Mouse (Mus musculus): Measurements from ENCODE around the gene Tspan14. TPM values are rescaled to one million over a fixed set of nuclear protein-coding genes. Genes with fewer than 3 reads are reported as not detected.

The Tspan14 gene
- polyA plus RNA-seq, 1 experiment from 2014 or later, result 88.5 TPM

Other genes starting within 250 kb of the Tspan14 start
- gene Sh2d4b, start 73.5 kb downstream of the Tspan14 start, polyA plus RNA-seq (2016; fragmentation: Nextera tagmentation; extraction: Ambion mirVana), result 0.60 and 0.85 TPM in 2 replicates
- gene Fam213a, start 47.0 kb upstream of the Tspan14 start, polyA plus RNA-seq (2016; fragmentation: Nextera tagmentation; extraction: Ambion mirVana), result 46.7 and 52.6 TPM in 2 replicates
- gene Dydc2, start 102.4 kb upstream of the Tspan14 start, polyA plus RNA-seq (2016; fragmentation: Nextera tagmentation; extraction: Ambion mirVana), result 0.37 and 0.59 TPM in 2 replicates
- gene Dydc1, start 106.1 kb upstream of the Tspan14 start, polyA plus RNA-seq (2016; fragmentation: Nextera tagmentation; extraction: Ambion mirVana), result not detected in 2 replicates
- gene Mat1a, start 138.2 kb upstream of the Tspan14 start, polyA plus RNA-seq (2016; fragmentation: Nextera tagmentation; extraction: Ambion mirVana), result not detected in 2 replicates
- gene Sftpa1, start 165.0 kb upstream of the Tspan14 start, polyA plus RNA-seq (2016; fragmentation: Nextera tagmentation; extraction: Ambion mirVana), result not detected in 2 replicates
- not detected in 2 replicates for gene Mbl1, start 184.7 kb upstream of the Tspan14 start, polyA plus RNA-seq (2016; fragmentation: Nextera tagmentation; extraction: Ambion mirVana)
- gene Sftpd, start 218.3 kb upstream of the Tspan14 start, polyA plus RNA-seq (2016; fragmentation: Nextera tagmentation; extraction: Ambion mirVana), result not detected in 2 replicates

All from midbrain, embryonic 12.5 days (tissue).